Mouse (Mus musculus): ENCODE measurements around the gene Rps15a.

GRCm38 (mm10) chr7:118107671-118108070 is 8.3 kb downstream of the Rps15a start:
- no peak for TF ChIP-seq CTCF (IDR thresholded peaks at IDR 0.05; ENCODE audit: control insufficient read depth, insufficient read depth, insufficient read length)
- no peak for TF ChIP-seq MAX (IDR thresholded peaks at IDR 0.05)

Data from C2C12 (cell line).